Mouse (Mus musculus): ENCODE data around the gene Ccdc84.

- no peak for TF ChIP-seq POLR2A (IDR thresholded peaks at IDR 0.05; ENCODE audit: insufficient read length, low read depth)
- no peak for TF ChIP-seq MAX (IDR thresholded peaks at IDR 0.05; ENCODE audit: low read depth)
- TF ChIP-seq MYOD1 (IDR thresholded peaks at IDR 0.05; ENCODE audit: control insufficient read depth in 1 of 3, insufficient read length in 2 of 3, low read depth in 2 of 3): no peak
- no peak for TF ChIP-seq TCF3 (IDR thresholded peaks at IDR 0.05; ENCODE audit: insufficient read length, low read depth)
- no peak for TF ChIP-seq TCF12 (IDR thresholded peaks at IDR 0.05; ENCODE audit: insufficient read depth, poor library complexity, severe bottlenecking)
- TF ChIP-seq POLR2AphosphoS2 (IDR thresholded peaks at IDR 0.05; ENCODE audit: insufficient read length, low read depth): no peak
- TF ChIP-seq E2F4 (IDR thresholded peaks at IDR 0.05; ENCODE audit: insufficient read depth): no peak
- no peak for TF ChIP-seq SRF (IDR thresholded peaks at IDR 0.05; ENCODE audit: control insufficient read depth, insufficient read length, low read depth)
- TF ChIP-seq USF1 (IDR thresholded peaks at IDR 0.05; ENCODE audit: low read depth): no peak
- no peak for TF ChIP-seq REST (IDR thresholded peaks at IDR 0.05; ENCODE audit: insufficient read depth, insufficient read length)
- no peak for TF ChIP-seq CEBPB (IDR thresholded peaks at IDR 0.05; ENCODE audit: insufficient read depth, poor library complexity, severe bottlenecking)
- no peak for TF ChIP-seq MYOG (IDR thresholded peaks at IDR 0.05; ENCODE audit: control insufficient read depth in 1 of 3, insufficient read depth in 1 of 3, insufficient read length in 2 of 3, low read depth in 2 of 3)
Measured at GRCm38 (mm10) chr9:44454891-44455220, 36.5 kb upstream of the Ccdc84 start, which contains the start of gene Upk2.
